Mouse (Mus musculus) heart, embryonic 12.5 days (tissue): ENCODE results near the gene Hibadh. TPM values are rescaled to one million over a fixed set of nuclear protein-coding genes. Genes with fewer than 3 reads are reported as not detected.

ENCODE experiments used
- ATAC-seq: fragments of 200-750 bp; cut with Nextera tagmentation; 2 replicates; pipeline ENCODE4 v1.8.0; 2017; ENCODE audit warnings: moderate TSS enrichment, moderate library complexity; ENCODE audit not compliant: insufficient number of reproducible peaks, low FRiP score
- H3K27ac ChIP-seq: fragments of 300-500 bp; sonication (generic); 2 replicates; pipeline ENCODE4 v1.5.1; 2016; ENCODE audit warnings: mild to moderate bottlenecking, moderate library complexity; ENCODE audit not compliant: poor library complexity, severe bottlenecking
- H3K27me3 ChIP-seq: fragments of 300-500 bp; sonication (generic); replicated peaks from 2 replicates; pipeline ENCODE4 v1.6.1; 2016; ENCODE audit warnings: mild to moderate bottlenecking, moderate library complexity
- H3K36me3 ChIP-seq: fragments of 300-500 bp; sonication (generic); 2 replicates; pipeline ENCODE4 v1.6.1; 2016; ENCODE audit warnings: mild to moderate bottlenecking, moderate library complexity
- H3K4me1 ChIP-seq: fragments of 300-500 bp; sonication (generic); replicated peaks from 2 replicates; pipeline ENCODE4 v1.6.1; 2016; ENCODE audit warnings: mild to moderate bottlenecking
- H3K4me2 ChIP-seq: fragments of 300-500 bp; sonication (generic); 2 replicates; pipeline ENCODE4 v1.6.1; 2016; ENCODE audit warnings: mild to moderate bottlenecking, moderate library complexity
- H3K4me3 ChIP-seq: fragments of 300-500 bp; sonication (generic); 2 replicates; pipeline ENCODE4 v1.5.1; 2016; ENCODE audit warnings: mild to moderate bottlenecking
- H3K9ac ChIP-seq: fragments of 300-500 bp; sonication (generic); 2 replicates; pipeline ENCODE4 v1.6.1; 2016; ENCODE audit warnings: mild to moderate bottlenecking, moderate library complexity
- H3K9me3 ChIP-seq: fragments of 300-500 bp; sonication (generic); replicated peaks from 2 replicates; pipeline ENCODE4 v1.6.1; 2016; ENCODE audit warnings: mild to moderate bottlenecking, moderate library complexity
- WGBS: fragments of 180-500 bp; shearing (Covaris S2); methylation state at CpG from one replicate; pipeline ENCODE4 v1.1.7; 2016; 5-methylcytosine and 5-hydroxymethylcytosine counted together
- polyA plus RNA-seq: library from polyadenylated mRNA; unstranded; fragments of >200 nt; fragmentation: Nextera tagmentation; extraction: Ambion mirVana; gene quantifications from 2 replicates; pipeline ENCODE4 v1.2.1, GENCODE M21; 2016

Hibadh gene
- polyA plus RNA-seq, 1 experiment from 2014 or later, result 126 TPM

GRCm38 (mm10) chr6:52567327-52568299 lies 72.6 kb downstream of the Hibadh start:
- no peak overlapping the region for H3K4me2 ChIP-seq
- no peaks in the 10 kb centered on the region for H3K9me3 ChIP-seq
- 0 out of 2 replicates have a peak, but pooled peaks cover 3% of the 10 kb centered on the region for H3K4me1 ChIP-seq
- no peak overlapping the region for H3K4me3 ChIP-seq
- WGBS, result 77% methylated on average over 20 of the region's 20 CpGs
- no peak overlapping the region for H3K9ac ChIP-seq
- 0 out of 2 replicates have a peak, but pooled peaks cover 7% of the 10 kb centered on the region for H3K36me3 ChIP-seq
- ATAC-seq, result no peak
- H3K27me3 ChIP-seq, result no peaks in the 10 kb centered on the region
- H3K27ac ChIP-seq, result no peak overlapping the region

GRCm38 (mm10) chr6:52565210-52565609 lies 75.0 kb downstream of the Hibadh start:
- Histone ChIP-seq H3K27me3 (no peaks in the 10 kb centered on the region), H3K9me3 (no peaks in the 10 kb centered on the region), H3K4me3 (no peak overlapping the region), H3K9ac (no peak overlapping the region), H3K27ac (no peak overlapping the region), H3K4me2 (no peak overlapping the region), H3K36me3 (no peaks in the 10 kb centered on the region), H3K4me1 (0 out of 2 replicates have a peak, but pooled peaks cover 3% of the 10 kb centered on the region)
- 56% methylated on average over 5 of the region's 5 CpGs for WGBS
- ATAC-seq, result no peak

GRCm38 (mm10) chr6:52562994-52563393 lies 77.2 kb downstream of the Hibadh start:
- Histone ChIP-seq H3K4me3 (no peak overlapping the region), H3K27me3 (no peaks in the 10 kb centered on the region), H3K4me1 (0 out of 2 replicates have a peak, but pooled peaks cover 8% of the 10 kb centered on the region), H3K9me3 (no peaks in the 10 kb centered on the region), H3K9ac (no peak overlapping the region), H3K36me3 (no peaks in the 10 kb centered on the region), H3K4me2 (no peak overlapping the region), H3K27ac (no peak overlapping the region)
- no peak for ATAC-seq
- WGBS, result 84% methylated on average over 4 of the region's 4 CpGs

GRCm38 (mm10) chr6:52559041-52559440 lies 81.1 kb downstream of the Hibadh start:
- no peak overlapping the region for H3K4me2 ChIP-seq
- no peak for ATAC-seq
- WGBS, result 82% methylated on average over 3 of the region's 3 CpGs

GRCm38 (mm10) chr6:52544376-52544775 lies 95.8 kb downstream of the Hibadh start:
- H3K4me1 ChIP-seq, result peaks cover 9% of the 10 kb centered on the region
- no peak overlapping the region for H3K4me3 ChIP-seq
- no peaks in the 10 kb centered on the region for H3K27me3 ChIP-seq
- peaks cover 33% of the 10 kb centered on the region for H3K36me3 ChIP-seq
- no peak overlapping the region for H3K9ac ChIP-seq
- WGBS, result 33% methylated on average over 4 of the region's 4 CpGs
- no peak for ATAC-seq
- no peaks in the 10 kb centered on the region for H3K9me3 ChIP-seq
- H3K4me2 ChIP-seq, result no peak overlapping the region
- no peak overlapping the region for H3K27ac ChIP-seq

More at GRCm38 (mm10) chr6:52559041-52559440, 81.1 kb downstream of the Hibadh start:
- no peaks in the 10 kb centered on the region for H3K27me3 ChIP-seq
- H3K27ac ChIP-seq, result no peak overlapping the region
- H3K9ac ChIP-seq, result no peak overlapping the region
- H3K4me1 ChIP-seq, result 0 out of 2 replicates have a peak, but pooled peaks cover 5% of the 10 kb centered on the region
- H3K4me3 ChIP-seq, result no peak overlapping the region
- H3K36me3 ChIP-seq, result peaks cover 4% of the 10 kb centered on the region; the same call in 1 of the 2 replicates
- H3K9me3 ChIP-seq, result no peaks in the 10 kb centered on the region

GRCm38 (mm10) chr6:52542464-52542863 lies 97.7 kb downstream of the Hibadh start:
- ATAC-seq, result no peak
- Histone ChIP-seq H3K27ac (no peak overlapping the region), H3K4me3 (no peak overlapping the region), H3K36me3 (peaks cover 33% of the 10 kb centered on the region), H3K27me3 (no peaks in the 10 kb centered on the region), H3K9ac (no peak overlapping the region), H3K9me3 (no peaks in the 10 kb centered on the region), H3K4me1 (peaks cover 9% of the 10 kb centered on the region), H3K4me2 (no peak overlapping the region)
- 86% methylated on average over 5 of the region's 5 CpGs for WGBS

- no peak for ATAC-seq
- H3K9ac ChIP-seq, result no peak overlapping the region
- WGBS, result 68% methylated on average over 2 of the region's 2 CpGs
- H3K36me3 ChIP-seq, result peaks cover 22% of the 10 kb centered on the region
- H3K4me3 ChIP-seq, result no peak overlapping the region
- H3K4me1 ChIP-seq, result peaks cover 9% of the 10 kb centered on the region
- no peaks in the 10 kb centered on the region for H3K27me3 ChIP-seq
- H3K9me3 ChIP-seq, result peaks cover 10% of the 10 kb centered on the region
- H3K27ac ChIP-seq, result no peak overlapping the region
- H3K4me2 ChIP-seq, result no peak overlapping the region
Observed at GRCm38 (mm10) chr6:52539911-52540310, 100.3 kb downstream of the Hibadh start.

- Histone ChIP-seq H3K4me1 (peaks cover 6% of the 10 kb centered on the region; the same call in 1 of the 2 replicates), H3K9me3 (peaks cover 10% of the 10 kb centered on the region), H3K4me2 (no peak overlapping the region), H3K27ac (no peak overlapping the region), H3K9ac (no peak overlapping the region), H3K27me3 (peaks cover 6% of the 10 kb centered on the region; the same call in 1 of the 2 replicates), H3K4me3 (no peak overlapping the region), H3K36me3 (peaks cover 16% of the 10 kb centered on the region)
- no peak for ATAC-seq
- 79% methylated on average over 11 of the region's 11 CpGs for WGBS
Observed at GRCm38 (mm10) chr6:52535072-52535704, 105.0 kb downstream of the Hibadh start.

GRCm38 (mm10) chr6:52532144-52532492 lies 108.1 kb downstream of the Hibadh start:
- WGBS, result 60% methylated on average over 8 of the region's 8 CpGs
- peak overlapping the region; percentile 37 for H3K4me2 ChIP-seq

GRCm38 (mm10) chr6:52531366-52532143 lies 108.6 kb downstream of the Hibadh start:
- Histone ChIP-seq H3K36me3 (peaks cover 3% of the 10 kb centered on the region), H3K4me2 (peak overlapping the region; percentile 37), H3K27me3 (peaks cover 6% of the 10 kb centered on the region; the same call in 1 of the 2 replicates), H3K4me1 (peaks cover 6% of the 10 kb centered on the region; the same call in 1 of the 2 replicates), H3K27ac (no peak overlapping the region), H3K9me3 (peaks cover 2% of the 10 kb centered on the region; the same call in 1 of the 2 replicates), H3K9ac (no peak overlapping the region), H3K4me3 (no peak overlapping the region)
- WGBS, result 55% methylated on average over 19 of the region's 19 CpGs
- no peak for ATAC-seq

More at GRCm38 (mm10) chr6:52532144-52532492, 108.1 kb downstream of the Hibadh start:
- H3K9me3 ChIP-seq, result peaks cover 7% of the 10 kb centered on the region
- ATAC-seq, result no peak
- no peak overlapping the region for H3K27ac ChIP-seq
- H3K36me3 ChIP-seq, result peaks cover 8% of the 10 kb centered on the region
- no peak overlapping the region for H3K9ac ChIP-seq
- peaks cover 6% of the 10 kb centered on the region; the same call in 1 of the 2 replicates for H3K4me1 ChIP-seq
- peaks cover 6% of the 10 kb centered on the region; the same call in 1 of the 2 replicates for H3K27me3 ChIP-seq
- no peak overlapping the region for H3K4me3 ChIP-seq
